Mouse (Mus musculus) bone marrow macrophage, adult 2 months (primary cell): ENCODE results near the gene Cd4. TPM values are rescaled to one million over a fixed set of nuclear protein-coding genes. Genes with fewer than 3 reads are reported as not detected.

Experiments used
- H3K27ac ChIP-seq: 2 replicates; pipeline ENCODE4 v1.5.1; 2012; ENCODE audit warnings: low read depth, low read length; ENCODE audit not compliant: insufficient read depth
- H3K4me1 ChIP-seq: 2 replicates; pipeline ENCODE4 v1.6.1; 2012; ENCODE audit warnings: low read length; ENCODE audit not compliant: control insufficient read depth, insufficient read depth
- H3K4me3 ChIP-seq: 2 replicates; pipeline ENCODE4 v1.5.1; 2012; ENCODE audit warnings: mild to moderate bottlenecking, low read length, moderate library complexity; ENCODE audit not compliant: insufficient read depth
- CTCF ChIP-seq: IDR thresholded peaks from 2 replicates; pipeline ENCODE4 v1.5.1; 2012; ENCODE audit warnings: low read depth, mild to moderate bottlenecking, low read length, moderate library complexity
- POLR2A ChIP-seq: IDR thresholded peaks from 2 replicates; pipeline ENCODE4 v1.6.1; 2012; ENCODE audit warnings: mild to moderate bottlenecking, low read depth, low read length, borderline replicate concordance
- polyA plus RNA-seq: library from polyadenylated mRNA; stranded (reverse); fragments of >200 nt; gene quantifications from 2 replicates; pipeline ENCODE4 v1.2.4, GENCODE M21; 2012; ENCODE audit not compliant: missing spikeins, insufficient read depth, insufficient read length

The Cd4 gene
- polyA plus RNA-seq, 1 experiment, result 23.4 TPM

GRCm38 (mm10) chr6:124856916-124857839 is 30.8 kb downstream of the Cd4 start, which contains the start of gene P3h3:
TSS of gene P3h3 (minus strand) at chr6:124857752.
- H3K4me1 ChIP-seq, result peaks cover 21% of the 10 kb centered on the region
- H3K27ac ChIP-seq, result 0 out of 2 replicates have a peak within 1 kb of the TSS, but pooled peaks have one; percentile 19
- peak within 1 kb of the TSS; percentile 73 for H3K4me3 ChIP-seq
- TF ChIP-seq POLR2A, result no peak
- TF ChIP-seq CTCF, result peak; percentile 41; the same call in 1 of the 2 replicates

- peaks cover 17% of the 10 kb centered on the region for H3K4me1 ChIP-seq
- H3K4me3 ChIP-seq, result peak overlapping the region; percentile 73
- TF ChIP-seq CTCF (no peak), POLR2A (no peak)
- H3K27ac ChIP-seq, result no peak overlapping the region
Observed at GRCm38 (mm10) chr6:124856321-124856720, 31.7 kb downstream of the Cd4 start.

- H3K27ac ChIP-seq, result 0 out of 2 replicates have a peak overlapping the region, but pooled peaks have one; percentile 6
- no peak for TF ChIP-seq POLR2A
- TF ChIP-seq CTCF, result no peak
- H3K4me1 ChIP-seq, result peaks cover 18% of the 10 kb centered on the region
- no peak overlapping the region for H3K4me3 ChIP-seq
Observed at GRCm38 (mm10) chr6:124854647-124855046, 33.4 kb downstream of the Cd4 start.

GRCm38 (mm10) chr6:124850535-124850934 is 37.5 kb downstream of the Cd4 start:
- no peak overlapping the region for H3K27ac ChIP-seq
- TF ChIP-seq POLR2A (no peak), CTCF (no peak)
- H3K4me1 ChIP-seq, result peaks cover 27% of the 10 kb centered on the region
- H3K4me3 ChIP-seq, result no peak overlapping the region

GRCm38 (mm10) chr6:124847305-124847704 is 40.7 kb downstream of the Cd4 start:
- H3K27ac ChIP-seq, result no peak overlapping the region
- no peak overlapping the region for H3K4me3 ChIP-seq
- H3K4me1 ChIP-seq, result peaks cover 17% of the 10 kb centered on the region
- TF ChIP-seq CTCF (peak; percentile 88), POLR2A (no peak)

- no peak within 1 kb of the TSS for H3K27ac ChIP-seq
Observed at GRCm38 (mm10) chr6:124840241-124841167, 47.5 kb downstream of the Cd4 start, which contains the start of gene Gnb3. TSS of gene Gnb3 (minus strand) at chr6:124840275.

GRCm38 (mm10) chr6:124839805-124840204 is 48.2 kb downstream of the Cd4 start:
- peaks cover 27% of the 10 kb centered on the region for H3K4me1 ChIP-seq
- no peak overlapping the region for H3K27ac ChIP-seq
- no peak overlapping the region for H3K4me3 ChIP-seq
- no peak for TF ChIP-seq CTCF
- TF ChIP-seq POLR2A, result no peak

More at GRCm38 (mm10) chr6:124840241-124841167, 47.5 kb downstream of the Cd4 start, which contains the start of gene Gnb3:
- Histone ChIP-seq H3K4me3 (no peak within 1 kb of the TSS), H3K4me1 (peaks cover 20% of the 10 kb centered on the region)
- TF ChIP-seq POLR2A, result no peak
- no peak for TF ChIP-seq CTCF

GRCm38 (mm10) chr6:124836411-124836810 is 51.6 kb downstream of the Cd4 start:
- no peak overlapping the region for H3K4me3 ChIP-seq
- TF ChIP-seq POLR2A, result no peak
- peaks cover 37% of the 10 kb centered on the region for H3K4me1 ChIP-seq
- no peak overlapping the region for H3K27ac ChIP-seq

- H3K4me1 ChIP-seq, result peaks cover 37% of the 10 kb centered on the region
- no peak overlapping the region for H3K4me3 ChIP-seq
- TF ChIP-seq POLR2A (no peak), CTCF (no peak)
- peak overlapping the region; percentile 91; the same call in 1 of the 2 replicates for H3K27ac ChIP-seq
Observed at GRCm38 (mm10) chr6:124835531-124835930, 52.5 kb downstream of the Cd4 start.
